Mouse (Mus musculus) intestine, embryonic 14.5 days (tissue): Measurements from ENCODE around the gene Ebi3. TPM values are rescaled to one million over a fixed set of nuclear protein-coding genes. Genes with fewer than 3 reads are reported as not detected.

ENCODE experiments used
- ATAC-seq: fragments of 200-750 bp; cut with Nextera tagmentation; replicated peaks from 2 replicates; pipeline ENCODE4 v1.8.0; 2017; ENCODE audit warnings: low read depth, moderate number of reproducible peaks, moderate TSS enrichment, moderate library complexity; ENCODE audit not compliant: low FRiP score, low TSS enrichment
- DNase-seq: peaks from one replicate; pipeline ENCODE4 v3.0.0-alpha.2; 2018; ENCODE audit warnings: low spot score
- H3K27ac ChIP-seq: fragments of 300-500 bp; sonication (generic); 2 replicates; pipeline ENCODE4 v1.5.1; 2014; ENCODE audit warnings: low read depth, mild to moderate bottlenecking, control low read depth
- H3K27me3 ChIP-seq: fragments of 300-500 bp; sonication (generic); replicated peaks from 2 replicates; pipeline ENCODE4 v1.6.1; 2014; ENCODE audit warnings: low read length, control low read depth; ENCODE audit not compliant: control insufficient read depth, insufficient read depth
- H3K36me3 ChIP-seq: fragments of 300-500 bp; sonication (generic); 2 replicates; pipeline ENCODE4 v1.6.1; 2014; ENCODE audit warnings: low read length, control low read depth; ENCODE audit not compliant: control insufficient read depth, insufficient read depth
- H3K4me1 ChIP-seq: fragments of 300-500 bp; sonication (generic); replicated peaks from 2 replicates; pipeline ENCODE4 v1.6.1; 2014; ENCODE audit warnings: low read length, control low read depth, mixed read lengths; ENCODE audit not compliant: control insufficient read depth, insufficient read depth
- H3K4me2 ChIP-seq: fragments of 300-500 bp; sonication (generic); 2 replicates; pipeline ENCODE4 v1.6.1; 2014; ENCODE audit warnings: low read length
- H3K4me3 ChIP-seq: fragments of 300-500 bp; sonication (generic); 2 replicates; pipeline ENCODE4 v1.5.1; 2014; ENCODE audit warnings: low read depth, low read length, control low read depth, mixed read lengths
- H3K9ac ChIP-seq: fragments of 300-500 bp; sonication (generic); 2 replicates; pipeline ENCODE4 v1.6.1; 2014; ENCODE audit warnings: mild to moderate bottlenecking, low read length
- H3K9me3 ChIP-seq: fragments of 300-500 bp; sonication (generic); 2 replicates; pipeline ENCODE4 v1.6.1; 2016; ENCODE audit warnings: low read length, control low read depth; ENCODE audit not compliant: control insufficient read depth
- WGBS: fragments of 180-500 bp; shearing (Covaris S2); extraction: QIAGEN DNeasy Blood & Tissue Kit; methylation state at CpG from one replicate; pipeline ENCODE4 v1.1.7; 2014; 5-methylcytosine and 5-hydroxymethylcytosine counted together
- polyA plus RNA-seq: library from polyadenylated mRNA; unstranded; fragments of >200 nt; fragmentation: Nextera tagmentation; extraction: Ambion mirVana; gene quantifications from 2 replicates; pipeline ENCODE4 v1.2.1, GENCODE M21; 2014

Gene Ebi3
- polyA plus RNA-seq, 1 experiment from 2014 or later = 2.5 TPM

DNA sequence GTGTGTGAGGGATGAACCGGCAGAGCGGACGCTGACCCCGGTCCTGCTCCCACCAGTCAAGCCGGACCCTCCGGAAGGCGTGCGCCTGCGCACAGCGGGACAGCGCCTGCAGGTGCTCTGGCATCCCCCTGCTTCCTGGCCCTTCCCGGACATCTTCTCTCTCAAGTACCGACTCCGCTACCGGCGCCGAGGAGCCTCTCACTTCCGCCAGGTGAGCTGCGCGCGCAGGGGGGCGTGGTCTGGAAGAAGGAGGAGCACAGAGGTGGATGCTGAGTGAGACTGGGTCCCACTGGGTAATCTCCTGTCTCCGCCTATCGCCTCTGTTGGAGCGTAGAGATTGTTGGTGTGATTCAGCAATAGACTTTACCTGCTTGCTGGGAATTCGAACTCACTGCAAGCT lies 3.7 kb downstream of the Ebi3 start:
- Histone ChIP-seq H3K4me1 (peaks cover 8% of the 10 kb centered on the region; the same call in 1 of the 2 replicates), H3K9me3 (no peaks in the 10 kb centered on the region), H3K36me3 (peaks cover 7% of the 10 kb centered on the region), H3K4me2 (peak overlapping the region; percentile 46), H3K9ac (peak overlapping the region; percentile 1; the same call in 1 of the 2 replicates), H3K27ac (no peak overlapping the region), H3K4me3 (peak overlapping the region; percentile 34), H3K27me3 (no peaks in the 10 kb centered on the region)
- 2% methylated on average over 26 of the region's 26 CpGs for WGBS
- peak; percentile 36 for ATAC-seq
- DNase-seq = peak; percentile 88

GRCm38 (mm10) chr17:55956591-55956990 lies 4.2 kb downstream of the Ebi3 start:
- Histone ChIP-seq H3K9me3 (no peaks in the 10 kb centered on the region), H3K4me2 (peak overlapping the region; percentile 46), H3K27me3 (no peaks in the 10 kb centered on the region), H3K4me3 (peak overlapping the region; percentile 34; the same call in 1 of the 2 replicates), H3K4me1 (peaks cover 8% of the 10 kb centered on the region; the same call in 1 of the 2 replicates), H3K36me3 (peaks cover 11% of the 10 kb centered on the region), H3K27ac (no peak overlapping the region), H3K9ac (peak overlapping the region; percentile 0; the same call in 1 of the 2 replicates)
- WGBS = 38% methylated on average over 6 of the region's 6 CpGs
- peak; percentile 3; the same call in 1 of the 2 replicates for ATAC-seq
- DNase-seq = no peak

- H3K9ac ChIP-seq = no peak overlapping the region
- no peak for ATAC-seq
- H3K36me3 ChIP-seq = peaks cover 16% of the 10 kb centered on the region
- H3K27ac ChIP-seq = no peak overlapping the region
- H3K4me2 ChIP-seq = no peak overlapping the region
- H3K4me3 ChIP-seq = no peak overlapping the region
- WGBS = 16% methylated on average over 9 of the region's 9 CpGs
- peak; percentile 90 for DNase-seq
- H3K9me3 ChIP-seq = no peaks in the 10 kb centered on the region
- no peaks in the 10 kb centered on the region for H3K27me3 ChIP-seq
- H3K4me1 ChIP-seq = peaks cover 8% of the 10 kb centered on the region; the same call in 1 of the 2 replicates
These were observed 4.7 kb downstream of the Ebi3 start for GRCm38 (mm10) chr17:55957168-55957567.

- Histone ChIP-seq H3K4me3 (peak overlapping the region; percentile 63), H3K27ac (0 out of 2 replicates have a peak overlapping the region, but pooled peaks have one; percentile 98), H3K9me3 (no peaks in the 10 kb centered on the region), H3K4me1 (peaks cover 8% of the 10 kb centered on the region; the same call in 1 of the 2 replicates), H3K4me2 (peak overlapping the region; percentile 84), H3K36me3 (peaks cover 19% of the 10 kb centered on the region), H3K9ac (peak overlapping the region; percentile 62), H3K27me3 (no peaks in the 10 kb centered on the region)
- no peak for ATAC-seq
- WGBS = 83% methylated on average over 12 of the region's 13 CpGs
- peak; percentile 10 for DNase-seq
These were observed 5.5 kb downstream of the Ebi3 start for GRCm38 (mm10) chr17:55957726-55958583.

DNA sequence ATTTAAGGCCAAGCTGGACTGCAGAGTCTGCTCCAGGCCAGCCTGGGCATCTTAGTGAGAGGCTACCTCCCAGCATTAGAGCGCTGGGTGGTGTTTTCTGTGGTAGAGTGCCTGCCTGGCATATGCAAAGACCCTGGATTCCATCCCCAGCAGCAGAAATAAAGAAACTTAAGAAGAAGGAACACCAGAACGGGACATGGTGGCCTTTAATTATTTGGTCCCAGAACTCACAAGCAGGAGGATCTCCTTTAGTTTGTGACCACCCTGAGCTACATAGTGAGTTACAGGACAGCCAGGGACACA lies 6.1 kb downstream of the Ebi3 start:
- peaks cover 12% of the 10 kb centered on the region; the same call in 1 of the 2 replicates for H3K4me1 ChIP-seq
- H3K4me3 ChIP-seq = peak overlapping the region; percentile 63
- ATAC-seq = no peak
- peaks cover 19% of the 10 kb centered on the region for H3K36me3 ChIP-seq
- H3K27ac ChIP-seq = peak overlapping the region; percentile 98
- no peaks in the 10 kb centered on the region for H3K27me3 ChIP-seq
- DNase-seq = no peak
- 20% methylated on average over 2 of the region's 2 CpGs for WGBS
- peak overlapping the region; percentile 62 for H3K9ac ChIP-seq
- peak overlapping the region; percentile 84 for H3K4me2 ChIP-seq
- no peaks in the 10 kb centered on the region for H3K9me3 ChIP-seq

- Histone ChIP-seq H3K27ac (peak within 1 kb of the TSS; percentile 98), H3K4me3 (peak within 1 kb of the TSS; percentile 63), H3K9ac (peak within 1 kb of the TSS; percentile 62), H3K4me1 (peaks cover 12% of the 10 kb centered on the region; the same call in 1 of the 2 replicates), H3K9me3 (no peaks in the 10 kb centered on the region), H3K27me3 (no peaks in the 10 kb centered on the region), H3K4me2 (peak within 1 kb of the TSS; percentile 84), H3K36me3 (peaks cover 20% of the 10 kb centered on the region)
- DNase-seq (peak; percentile 97), ATAC-seq (peak; percentile 92)
- WGBS = under 1% methylated on average over 45 of the region's 46 CpGs
These were observed 6.7 kb downstream of the Ebi3 start, which contains the start of gene Yju2 for GRCm38 (mm10) chr17:55958918-55959728. Gene Yju2, plus strand, starts transcription at chr17:55959099.

DNA sequence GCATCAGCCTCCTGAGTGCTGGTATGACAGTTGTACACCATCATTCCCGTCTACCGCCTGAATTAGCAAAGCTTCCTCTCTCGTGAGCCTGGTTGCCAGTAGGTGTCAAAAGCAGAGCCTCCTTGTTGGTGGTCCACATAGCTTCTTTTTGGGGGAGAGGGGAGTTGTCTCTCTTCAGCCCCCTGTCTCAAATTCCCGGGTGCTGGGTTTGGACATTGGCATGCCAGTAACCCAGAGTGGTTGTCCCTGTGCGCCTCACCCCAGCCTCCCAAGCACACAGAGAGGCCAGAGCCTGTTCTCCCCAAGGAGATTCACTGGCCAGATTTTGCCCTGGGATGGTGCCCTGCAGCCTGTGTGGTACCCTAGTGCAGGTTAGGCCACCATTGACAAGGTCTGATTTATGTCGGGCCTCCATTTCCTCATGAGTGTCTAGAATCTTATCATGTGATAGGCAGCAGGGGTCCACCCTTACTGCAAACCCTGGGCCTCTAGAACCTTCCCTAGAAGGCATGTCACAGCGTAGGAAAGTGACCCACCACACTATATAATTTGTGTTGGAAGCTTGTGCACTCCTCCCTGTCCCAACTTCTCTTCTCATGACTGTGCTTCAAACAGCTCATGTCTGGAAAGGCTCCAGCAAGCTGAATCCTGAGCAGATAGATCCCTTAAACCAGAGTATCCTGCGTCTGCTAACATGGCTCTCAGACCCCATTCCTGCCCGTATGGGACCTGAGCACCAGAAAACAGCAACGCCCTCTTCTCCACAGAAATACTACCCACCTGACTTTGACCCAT lies 7.7 kb downstream of the Ebi3 start:
- H3K27ac ChIP-seq = peak overlapping the region; percentile 98; the same call in 1 of the 2 replicates
- peak overlapping the region; percentile 63 for H3K4me3 ChIP-seq
- ATAC-seq (no peak), DNase-seq (peak; percentile 49)
- peak overlapping the region; percentile 62 for H3K9ac ChIP-seq
- no peaks in the 10 kb centered on the region for H3K9me3 ChIP-seq
- peaks cover 30% of the 10 kb centered on the region for H3K36me3 ChIP-seq
- H3K4me1 ChIP-seq = peaks cover 12% of the 10 kb centered on the region; the same call in 1 of the 2 replicates
- WGBS = 74% methylated on average over 10 of the region's 10 CpGs
- peak overlapping the region; percentile 84 for H3K4me2 ChIP-seq
- no peaks in the 10 kb centered on the region for H3K27me3 ChIP-seq

DNA sequence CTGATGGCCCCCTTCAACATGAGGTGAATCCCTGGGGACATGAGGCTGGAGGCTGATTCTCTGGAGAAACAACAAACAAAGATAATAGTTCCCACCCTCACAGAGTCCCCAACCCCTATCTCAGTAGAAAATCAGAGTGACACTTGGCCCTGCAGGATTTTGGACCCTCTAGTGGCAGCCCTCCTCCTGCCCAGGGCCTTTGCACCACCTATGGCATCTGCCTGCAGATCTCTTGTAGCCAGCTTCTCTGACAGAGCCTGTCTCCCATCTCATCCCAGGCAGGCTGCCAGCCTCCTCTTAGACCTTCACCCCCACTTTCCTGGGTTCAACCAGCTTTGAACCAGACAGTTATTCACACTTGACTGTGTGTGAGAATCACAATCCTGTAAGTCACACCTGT lies 8.4 kb downstream of the Ebi3 start:
- Histone ChIP-seq H3K36me3 (peaks cover 35% of the 10 kb centered on the region), H3K4me1 (peaks cover 12% of the 10 kb centered on the region; the same call in 1 of the 2 replicates), H3K4me3 (no peak overlapping the region), H3K4me2 (no peak overlapping the region), H3K9me3 (no peaks in the 10 kb centered on the region), H3K27ac (no peak overlapping the region), H3K27me3 (no peaks in the 10 kb centered on the region), H3K9ac (no peak overlapping the region)
- DNase-seq (peak; percentile 21), ATAC-seq (no peak)
